Mouse (Mus musculus): ENCODE measurements around the gene Abhd17c. TPM values are rescaled to one million over a fixed set of nuclear protein-coding genes. Genes with fewer than 3 reads are reported as not detected.

Gene Abhd17c
- polyA plus RNA-seq, 1 experiment = 57.3 TPM

- H3K4me1 ChIP-seq (ENCODE audit: control insufficient read depth, insufficient read depth, low read length) = no peaks in the 10 kb centered on the region
- no peak for TF ChIP-seq POLR2A (IDR thresholded peaks at IDR 0.05; ENCODE audit: insufficient read depth, low read length)
- no peak for TF ChIP-seq EP300 (IDR thresholded peaks at IDR 0.05; ENCODE audit: insufficient read depth, low read depth, low read length)
- TF ChIP-seq CTCF (IDR thresholded peaks at IDR 0.05; ENCODE audit: low read depth, low read length) = no peak
- no peaks in the 10 kb centered on the region for H3K27me3 ChIP-seq (ENCODE audit: control insufficient read depth, insufficient read depth, low read length, poor library complexity, severe bottlenecking)
- H3K27ac ChIP-seq (ENCODE audit: insufficient read depth, low read length) = no peak overlapping the region
- no peaks in the 10 kb centered on the region for H3K9me3 ChIP-seq (replicated peaks; ENCODE audit: control insufficient read depth, insufficient read depth, low read length, poor library complexity, severe bottlenecking)
- no peak overlapping the region for H3K9ac ChIP-seq (ENCODE audit: low read depth, poor library complexity, severe bottlenecking)
- H3K4me3 ChIP-seq (ENCODE audit: low read depth, low read length) = no peak overlapping the region
- no peaks in the 10 kb centered on the region for H3K36me3 ChIP-seq (ENCODE audit: control insufficient read depth, insufficient read depth, low read length, poor library complexity, severe bottlenecking)
Measured at GRCm38 (mm10) chr7:84164419-84164818, 12.7 kb upstream of the Abhd17c start.

- no peaks in the 10 kb centered on the region for H3K36me3 ChIP-seq (ENCODE audit: control insufficient read depth, insufficient read depth, low read length, poor library complexity, severe bottlenecking)
- H3K9me3 ChIP-seq (replicated peaks; ENCODE audit: control insufficient read depth, insufficient read depth, low read length, poor library complexity, severe bottlenecking) = no peaks in the 10 kb centered on the region
- no peak overlapping the region for H3K9ac ChIP-seq (ENCODE audit: low read depth, poor library complexity, severe bottlenecking)
- H3K27ac ChIP-seq (ENCODE audit: insufficient read depth, low read length) = no peak overlapping the region
- no peak for TF ChIP-seq CTCF (IDR thresholded peaks at IDR 0.05; ENCODE audit: low read depth, low read length)
- no peak for TF ChIP-seq EP300 (IDR thresholded peaks at IDR 0.05; ENCODE audit: insufficient read depth, low read depth, low read length)
- no peak for TF ChIP-seq POLR2A (IDR thresholded peaks at IDR 0.05; ENCODE audit: insufficient read depth, low read length)
- no peaks in the 10 kb centered on the region for H3K27me3 ChIP-seq (ENCODE audit: control insufficient read depth, insufficient read depth, low read length, poor library complexity, severe bottlenecking)
- no peak overlapping the region for H3K4me3 ChIP-seq (ENCODE audit: low read depth, low read length)
- no peaks in the 10 kb centered on the region for H3K4me1 ChIP-seq (ENCODE audit: control insufficient read depth, insufficient read depth, low read length)
Measured at GRCm38 (mm10) chr7:84163585-84163984, 11.9 kb upstream of the Abhd17c start.

DNA sequence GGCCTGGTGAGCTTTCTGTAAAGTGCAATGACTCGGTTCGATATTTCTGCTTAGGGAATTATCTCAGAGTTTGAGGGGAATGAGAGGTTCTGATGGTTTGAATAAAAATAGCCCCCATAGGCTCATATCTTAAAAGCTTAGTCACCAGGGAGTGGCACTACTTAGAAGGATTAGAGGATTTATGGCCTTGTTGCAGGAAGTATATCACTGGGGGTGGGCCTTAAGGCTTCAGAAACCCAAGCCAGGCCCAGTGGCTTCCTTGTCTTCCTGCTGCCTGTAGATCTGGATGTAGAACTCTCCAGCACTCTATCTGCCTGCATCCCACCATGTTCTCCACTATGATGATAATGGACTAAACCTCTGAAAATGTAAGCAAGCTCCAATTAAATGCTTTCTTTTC, 7.7 kb upstream of the Abhd17c start:
- Histone ChIP-seq H3K9me3 (replicated peaks; ENCODE audit: control insufficient read depth, insufficient read depth, low read length, poor library complexity, severe bottlenecking) (no peaks in the 10 kb centered on the region), H3K27me3 (ENCODE audit: control insufficient read depth, insufficient read depth, low read length, poor library complexity, severe bottlenecking) (no peaks in the 10 kb centered on the region), H3K9ac (ENCODE audit: low read depth, poor library complexity, severe bottlenecking) (no peak overlapping the region), H3K36me3 (ENCODE audit: control insufficient read depth, insufficient read depth, low read length, poor library complexity, severe bottlenecking) (no peaks in the 10 kb centered on the region), H3K4me1 (ENCODE audit: control insufficient read depth, insufficient read depth, low read length) (no peaks in the 10 kb centered on the region), H3K4me3 (ENCODE audit: low read depth, low read length) (no peak overlapping the region), H3K27ac (ENCODE audit: insufficient read depth, low read length) (no peak overlapping the region)
- TF ChIP-seq POLR2A (IDR thresholded peaks at IDR 0.05; ENCODE audit: insufficient read depth, low read length) (no peak), EP300 (IDR thresholded peaks at IDR 0.05; ENCODE audit: insufficient read depth, low read depth, low read length) (no peak), CTCF (IDR thresholded peaks at IDR 0.05; ENCODE audit: low read depth, low read length) (no peak)

- TF ChIP-seq POLR2A (IDR thresholded peaks at IDR 0.05; ENCODE audit: insufficient read depth, low read length) = no peak
- TF ChIP-seq CTCF (IDR thresholded peaks at IDR 0.05; ENCODE audit: low read depth, low read length) = no peak
- TF ChIP-seq EP300 (IDR thresholded peaks at IDR 0.05; ENCODE audit: insufficient read depth, low read depth, low read length) = no peak
- H3K27me3 ChIP-seq (ENCODE audit: control insufficient read depth, insufficient read depth, low read length, poor library complexity, severe bottlenecking) = no peaks in the 10 kb centered on the region
- H3K27ac ChIP-seq (ENCODE audit: insufficient read depth, low read length) = no peak overlapping the region
Measured at GRCm38 (mm10) chr7:84153821-84154220, 2.1 kb upstream of the Abhd17c start.

GRCm38 (mm10) chr7:84152821-84153220, 1.1 kb upstream of the Abhd17c start:
- Histone ChIP-seq H3K4me1 (ENCODE audit: control insufficient read depth, insufficient read depth, low read length) (peaks cover 4% of the 10 kb centered on the region), H3K9ac (ENCODE audit: low read depth, poor library complexity, severe bottlenecking) (no peak overlapping the region), H3K27me3 (ENCODE audit: control insufficient read depth, insufficient read depth, low read length, poor library complexity, severe bottlenecking) (no peaks in the 10 kb centered on the region), H3K4me3 (ENCODE audit: low read depth, low read length) (0 out of 2 replicates have a peak overlapping the region, but pooled peaks have one; percentile 29), H3K36me3 (ENCODE audit: control insufficient read depth, insufficient read depth, low read length, poor library complexity, severe bottlenecking) (peaks cover 7% of the 10 kb centered on the region; the same call in 1 of the 2 replicates), H3K9me3 (replicated peaks; ENCODE audit: control insufficient read depth, insufficient read depth, low read length, poor library complexity, severe bottlenecking) (no peaks in the 10 kb centered on the region), H3K27ac (ENCODE audit: insufficient read depth, low read length) (no peak overlapping the region)
- no peak for TF ChIP-seq EP300 (IDR thresholded peaks at IDR 0.05; ENCODE audit: insufficient read depth, low read depth, low read length)
- TF ChIP-seq CTCF (IDR thresholded peaks at IDR 0.05; ENCODE audit: low read depth, low read length) = no peak
- no peak for TF ChIP-seq POLR2A (IDR thresholded peaks at IDR 0.05; ENCODE audit: insufficient read depth, low read length)

More at GRCm38 (mm10) chr7:84153821-84154220, 2.1 kb upstream of the Abhd17c start:
- Histone ChIP-seq H3K9me3 (replicated peaks; ENCODE audit: control insufficient read depth, insufficient read depth, low read length, poor library complexity, severe bottlenecking) (no peaks in the 10 kb centered on the region), H3K36me3 (ENCODE audit: control insufficient read depth, insufficient read depth, low read length, poor library complexity, severe bottlenecking) (peaks cover 4% of the 10 kb centered on the region; the same call in 1 of the 2 replicates), H3K4me1 (ENCODE audit: control insufficient read depth, insufficient read depth, low read length) (peaks cover 4% of the 10 kb centered on the region), H3K4me3 (ENCODE audit: low read depth, low read length) (no peak overlapping the region), H3K9ac (ENCODE audit: low read depth, poor library complexity, severe bottlenecking) (no peak overlapping the region)

GRCm38 (mm10) chr7:84152374-84152773, 681 bp upstream of the Abhd17c start:
- Histone ChIP-seq H3K27ac (ENCODE audit: insufficient read depth, low read length) (no peak overlapping the region), H3K36me3 (ENCODE audit: control insufficient read depth, insufficient read depth, low read length, poor library complexity, severe bottlenecking) (peaks cover 7% of the 10 kb centered on the region; the same call in 1 of the 2 replicates), H3K27me3 (ENCODE audit: control insufficient read depth, insufficient read depth, low read length, poor library complexity, severe bottlenecking) (no peaks in the 10 kb centered on the region), H3K9me3 (replicated peaks; ENCODE audit: control insufficient read depth, insufficient read depth, low read length, poor library complexity, severe bottlenecking) (no peaks in the 10 kb centered on the region), H3K9ac (ENCODE audit: low read depth, poor library complexity, severe bottlenecking) (no peak overlapping the region), H3K4me3 (ENCODE audit: low read depth, low read length) (peak overlapping the region; percentile 29; the same call in 1 of the 2 replicates), H3K4me1 (ENCODE audit: control insufficient read depth, insufficient read depth, low read length) (peaks cover 4% of the 10 kb centered on the region)
- TF ChIP-seq CTCF (IDR thresholded peaks at IDR 0.05; ENCODE audit: low read depth, low read length) (no peak), POLR2A (IDR thresholded peaks at IDR 0.05; ENCODE audit: insufficient read depth, low read length) (no peak), EP300 (IDR thresholded peaks at IDR 0.05; ENCODE audit: insufficient read depth, low read depth, low read length) (no peak)

Measured in ES-Bruce4 (cell line).